In genomic region chr13:21415750-21416149, GRCm38 (mm10) we compare ENCODE assay signal across 29 mouse cellular contexts. TPM values are rescaled to one million over a fixed set of nuclear protein-coding genes. Genes with fewer than 3 reads are reported as not detected.
A peak's percentile ranks its signal among the peaks of the same experiment; 100 is the strongest.
DNase-seq lines count a peak whose midpoint lies in the region; ATAC-seq and TF ChIP-seq lines count a peak whose summit lies in the region.
"Had no signal": no experiment of that assay in that cellular context is flagged by ENCODE, and none has a peak within 500 bp of the region (broad histone marks: within the 10 kb centered on the region; RNA-seq: fewer than 3 reads in every experiment).

No protein-coding gene starts in this region.

- peaks cover 22% of the 10 kb centered on the region for H3K4me1 ChIP-seq in heart, embryonic 13.5 days
- H3K4me1 ChIP-seq in liver, embryonic 12.5 days = peaks cover 76% of the 10 kb centered on the region
- peaks cover 25% of the 10 kb centered on the region; the same call in 1 of the 2 replicates for H3K4me1 ChIP-seq in liver, postnatal 0 days (ENCODE audit: insufficient read depth)
- H3K4me1 ChIP-seq: limb, embryonic 10.5 days; limb, embryonic 15.5 days; midbrain, embryonic 15.5 days had no signal

- intact Hi-C loops in left cerebral cortex, postnatal 10 days (cut with DNase I) = no loop called here

- H3K27me3 ChIP-seq in heart, embryonic 13.5 days (replicated peaks) = no peaks in the 10 kb centered on the region
- no peaks in the 10 kb centered on the region for H3K27me3 ChIP-seq in liver, embryonic 12.5 days (replicated peaks)
- no peaks in the 10 kb centered on the region for H3K27me3 ChIP-seq in liver, postnatal 0 days (ENCODE audit: insufficient read depth, low read length)
- H3K27me3 ChIP-seq: heart, embryonic 15.5 days; limb, embryonic 15.5 days; lung, embryonic 15.5 days; midbrain, embryonic 15.5 days had no signal

- H3K4me3 ChIP-seq in heart, embryonic 13.5 days = no peak overlapping the region
- H3K4me3 ChIP-seq in liver, embryonic 12.5 days = no peak overlapping the region
- no peak overlapping the region for H3K4me3 ChIP-seq in liver, postnatal 0 days (ENCODE audit: low read depth, low read length)
- H3K4me3 ChIP-seq: gastrocnemius, adult 2 months; heart, embryonic 15.5 days; limb, embryonic 10.5 days; limb, embryonic 15.5 days; lung, embryonic 15.5 days; midbrain, embryonic 10.5 days; midbrain, embryonic 15.5 days had no signal

- no peak overlapping the region for H3K4me2 ChIP-seq in heart, embryonic 13.5 days
- peak overlapping the region; percentile 65 for H3K4me2 ChIP-seq in liver, embryonic 12.5 days
- no peak overlapping the region for H3K4me2 ChIP-seq in liver, postnatal 0 days (ENCODE audit: low read depth, low read length)
- H3K4me2 ChIP-seq: heart, embryonic 15.5 days; limb, embryonic 15.5 days; midbrain, embryonic 15.5 days had no signal

- no peaks in the 10 kb centered on the region for H3K9me3 ChIP-seq in heart, embryonic 13.5 days
- no peaks in the 10 kb centered on the region for H3K9me3 ChIP-seq in liver, embryonic 12.5 days (replicated peaks)
- H3K9me3 ChIP-seq in liver, postnatal 0 days (ENCODE audit: low read length) = no peaks in the 10 kb centered on the region
- H3K9me3 ChIP-seq: heart, embryonic 15.5 days; limb, embryonic 10.5 days; limb, embryonic 15.5 days; lung, embryonic 15.5 days; midbrain, embryonic 10.5 days; midbrain, embryonic 15.5 days had no signal

- WGBS in heart, embryonic 13.5 days = 90% methylated on average over 2 of the region's 2 CpGs
- 65% methylated on average over 2 of the region's 2 CpGs for WGBS in liver, embryonic 12.5 days (ENCODE audit: insufficient replicate concordance)
- WGBS in liver, postnatal 0 days (ENCODE audit: insufficient replicate concordance) = 74% methylated on average over 2 of the region's 2 CpGs

- H3K27ac ChIP-seq in heart, embryonic 13.5 days (replicated peaks) = peak overlapping the region; percentile 59; the same call in 1 of the 2 replicates
- H3K27ac ChIP-seq in liver, embryonic 12.5 days = peak overlapping the region; percentile 97
- H3K27ac ChIP-seq in liver, postnatal 0 days (ENCODE audit: low read depth) = peak overlapping the region; percentile 82; the same call in 1 of the 2 replicates
- H3K27ac ChIP-seq: gastrocnemius, adult 2 months; heart, embryonic 15.5 days; limb, embryonic 10.5 days; limb, embryonic 15.5 days; midbrain, embryonic 10.5 days; midbrain, embryonic 15.5 days had no signal

- DNase-seq in heart, adult 8-10 months (ENCODE audit: low spot score) = no peak
- DNase-seq in 416B (ENCODE audit: low read depth) = peak; percentile 62
- DNase-seq in liver, postnatal 0 days = no peak
- DNase-seq in kidney, postnatal 36 days = no peak
- no peak for DNase-seq in left cerebral cortex, postnatal 10 days (ENCODE audit: extremely low spot score in 1 of 2, low spot score in 2 of 2)
- DNase-seq: adrenal gland, adult 2 months; cerebellum, adult 2 months; cerebellum, postnatal 14 days; gastrocnemius, adult 2 months; gastrocnemius, postnatal 36 days; heart, adult 18-20 months; kidney, adult 18-20 months; kidney, postnatal 4 days; layer of hippocampus, postnatal 36 days; right cerebral cortex, postnatal 4 days; thymus, postnatal 14 days had no signal

- no peak for TF ChIP-seq CTCF in liver, postnatal 0 days (IDR thresholded peaks at IDR 0.05; ENCODE audit: low read depth)

- no peaks in the 10 kb centered on the region for H3K36me3 ChIP-seq in heart, embryonic 13.5 days
- no peaks in the 10 kb centered on the region for H3K36me3 ChIP-seq in liver, embryonic 12.5 days
- H3K36me3 ChIP-seq in liver, postnatal 0 days (replicated peaks; ENCODE audit: insufficient read depth, low read length) = no peaks in the 10 kb centered on the region
- H3K36me3 ChIP-seq: heart, embryonic 15.5 days; limb, embryonic 10.5 days; limb, embryonic 15.5 days; lung, embryonic 15.5 days; midbrain, embryonic 10.5 days; midbrain, embryonic 15.5 days had no signal

- ATAC-seq in heart, embryonic 13.5 days (ENCODE audit: extremely low read depth, insufficient number of reproducible peaks, low FRiP score, low TSS enrichment) = no peak
- no peak for ATAC-seq in liver, embryonic 12.5 days
- no peak for ATAC-seq in liver, postnatal 0 days
- ATAC-seq: activated CD4-positive, CD25-positive, alpha-beta regulatory T cell, adult 4 months; forebrain, embryonic 16.5 days; hindbrain, embryonic 16.5 days; midbrain, embryonic 15.5 days had no signal

- H3K9ac ChIP-seq in heart, embryonic 13.5 days = no peak overlapping the region
- H3K9ac ChIP-seq in liver, embryonic 12.5 days = 0 out of 2 replicates have a peak overlapping the region, but pooled peaks have one; percentile 6
- H3K9ac ChIP-seq in liver, postnatal 0 days (replicated peaks) = no peak overlapping the region
- H3K9ac ChIP-seq: heart, embryonic 15.5 days; limb, embryonic 15.5 days; lung, embryonic 15.5 days; midbrain, embryonic 15.5 days had no signal

- TF ChIP-seq EP300 in liver, postnatal 0 days (IDR thresholded peaks at IDR 0.05; ENCODE audit: low read depth) = no peak

RNA-seq across cellular contexts. Expression of gene Zkscan3, which starts 13.2 kb away (rescaled TPM):
- 61.2 and 72.2 TPM in 2 replicates for polyA plus RNA-seq in heart, embryonic 13.5 days (2015; fragmentation: Nextera tagmentation; extraction: Ambion mirVana)
- 10 to 100 TPM; 24.4 to 26.7 (median 26.1) TPM for total RNA-seq in heart, adult 8-10 months (2022)
- polyA plus RNA-seq in liver, embryonic 12.5 days (2016; fragmentation: Nextera tagmentation; extraction: Ambion mirVana) = 34.8 and 36.2 TPM in 2 replicates
- 22.2 and 24.6 TPM in 2 replicates for polyA plus RNA-seq in liver, postnatal 0 days (2015; fragmentation: Nextera tagmentation; extraction: Ambion mirVana)
- total RNA-seq in left cerebral cortex, postnatal 10 days (2021) = 10 to 100 TPM; 36.7 to 40.7 TPM

RNA-seq across cellular contexts. Expression of gene Pgbd1, which starts 25.1 kb away (rescaled TPM):
- 3.1 and 3.2 TPM in 2 replicates for polyA plus RNA-seq in heart, embryonic 13.5 days (2015; fragmentation: Nextera tagmentation; extraction: Ambion mirVana)
- under 1 TPM; 0.30 to 0.50 (median 0.35) TPM for total RNA-seq in heart, adult 8-10 months (2022)
- polyA plus RNA-seq in liver, embryonic 12.5 days (2016; fragmentation: Nextera tagmentation; extraction: Ambion mirVana) = 1.6 and 2.1 TPM in 2 replicates
- 0.31 and 0.39 TPM in 2 replicates for polyA plus RNA-seq in liver, postnatal 0 days (2015; fragmentation: Nextera tagmentation; extraction: Ambion mirVana)
- 1 to 10 TPM; 1.5 to 2.1 TPM for total RNA-seq in left cerebral cortex, postnatal 10 days (2021)

RNA-seq across cellular contexts. Expression of gene Zscan26, which starts 37.8 kb away (rescaled TPM):
- 28.0 and 29.7 TPM in 2 replicates for polyA plus RNA-seq in heart, embryonic 13.5 days (2015; fragmentation: Nextera tagmentation; extraction: Ambion mirVana)
- total RNA-seq in heart, adult 8-10 months (2022) = 10 to 100 TPM; 20.5 to 25.0 (median 21.7) TPM
- 9.1 and 10.4 TPM in 2 replicates for polyA plus RNA-seq in liver, embryonic 12.5 days (2016; fragmentation: Nextera tagmentation; extraction: Ambion mirVana)
- polyA plus RNA-seq in liver, postnatal 0 days (2015; fragmentation: Nextera tagmentation; extraction: Ambion mirVana) = 13.3 and 15.2 TPM in 2 replicates
- 10 to 100 TPM; 27.6 to 30.0 TPM for total RNA-seq in left cerebral cortex, postnatal 10 days (2021)

RNA-seq across cellular contexts. Expression of gene Nkapl, which starts 52.6 kb away (rescaled TPM):
- 2.0 and 2.1 TPM in 2 replicates for polyA plus RNA-seq in heart, embryonic 13.5 days (2015; fragmentation: Nextera tagmentation; extraction: Ambion mirVana)
- total RNA-seq in heart, adult 8-10 months (2022) = 1 to 10 TPM in 1 of 4 experiments, under 1 TPM in 3; 0.17 to 1.1 (median 0.41) TPM
- polyA plus RNA-seq in liver, embryonic 12.5 days (2016; fragmentation: Nextera tagmentation; extraction: Ambion mirVana) = 0.43 and 0.78 TPM in 2 replicates
- 2.0 TPM in 2 replicates for polyA plus RNA-seq in liver, postnatal 0 days (2015; fragmentation: Nextera tagmentation; extraction: Ambion mirVana)
- total RNA-seq in left cerebral cortex, postnatal 10 days (2021) = 1 to 10 TPM in 1 of 2 experiments, under 1 TPM in 1; 0.77 to 1.0 TPM
- total RNA-seq: neutrophil, adult 5-6 weeks had no signal
- polyA plus RNA-seq: activated CD4-positive, CD25-positive, alpha-beta regulatory T cell, adult 4 months; spleen, adult 2 months had no signal

RNA-seq across cellular contexts. Expression of gene Zscan12, which starts 53.1 kb away (rescaled TPM):
- 7.1 and 7.7 TPM in 2 replicates for polyA plus RNA-seq in heart, embryonic 13.5 days (2015; fragmentation: Nextera tagmentation; extraction: Ambion mirVana)
- 1 to 10 TPM; 4.5 to 6.0 (median 5.0) TPM for total RNA-seq in heart, adult 8-10 months (2022)
- polyA plus RNA-seq in liver, embryonic 12.5 days (2016; fragmentation: Nextera tagmentation; extraction: Ambion mirVana) = 5.5 and 5.8 TPM in 2 replicates
- polyA plus RNA-seq in liver, postnatal 0 days (2015; fragmentation: Nextera tagmentation; extraction: Ambion mirVana) = 2.4 and 2.7 TPM in 2 replicates
- total RNA-seq in left cerebral cortex, postnatal 10 days (2021) = 1 to 10 TPM; 8.0 to 8.5 TPM
